Mouse (Mus musculus) liver, adult 2 months (tissue): ENCODE data around the gene Duoxa1. TPM values are rescaled to one million over a fixed set of nuclear protein-coding genes. Genes with fewer than 3 reads are reported as not detected.

ENCODE experiments used
- DNase-seq: peaks from one replicate; pipeline ENCODE4 v3.0.0-alpha.2; 2011; ENCODE audit warnings: low read depth, low spot score; ENCODE audit errors: extremely low read depth
- H3K27ac ChIP-seq: fragments of 200-500 bp; replicated peaks from 2 replicates; pipeline ENCODE4 v1.5.1; 2012; ENCODE audit warnings: low read depth, mild to moderate bottlenecking, control low read depth, inconsistent platforms, low read length; ENCODE audit not compliant: insufficient read depth
- H3K27me3 ChIP-seq: fragments of 200-500 bp; 2 replicates; pipeline ENCODE4 v1.6.1; 2012; ENCODE audit warnings: mild to moderate bottlenecking, moderate library complexity, low read length, inconsistent platforms; ENCODE audit not compliant: control insufficient read depth, insufficient read depth
- H3K36me3 ChIP-seq: fragments of 200-500 bp; 2 replicates; pipeline ENCODE4 v1.6.1; 2012; ENCODE audit warnings: low read length, inconsistent platforms; ENCODE audit not compliant: control insufficient read depth, insufficient read depth
- H3K4me1 ChIP-seq: fragments of 200-500 bp; 2 replicates; pipeline ENCODE4 v1.6.1; 2011; ENCODE audit warnings: low read length; ENCODE audit not compliant: control insufficient read depth, insufficient read depth
- H3K4me3 ChIP-seq: fragments of 200-500 bp; 2 replicates; pipeline ENCODE4 v1.5.1; 2011; ENCODE audit warnings: low read depth, mild to moderate bottlenecking, control low read depth, low read length, moderate library complexity; ENCODE audit not compliant: insufficient read depth
- H3K79me2 ChIP-seq: fragments of 200-500 bp; 2 replicates; pipeline ENCODE4 v1.6.1; 2012; ENCODE audit warnings: inconsistent platforms, mild to moderate bottlenecking, low read length, moderate library complexity; ENCODE audit not compliant: control insufficient read depth, insufficient read depth
- H3K9ac ChIP-seq: fragments of 200-500 bp; 2 replicates; pipeline ENCODE4 v1.6.1; 2012; ENCODE audit warnings: low read depth, mild to moderate bottlenecking, control low read depth, inconsistent platforms, low read length
- CTCF ChIP-seq: fragments of 200-500 bp; IDR thresholded peaks from 2 replicates; pipeline ENCODE4 v1.5.1; 2011; ENCODE audit warnings: low read depth, low read length, control low read depth
- POLR2A ChIP-seq: fragments of 200-500 bp; IDR thresholded peaks from 2 replicates; pipeline ENCODE4 v1.6.1; 2011; ENCODE audit warnings: low read length, control low read depth; ENCODE audit not compliant: insufficient read depth; ENCODE audit errors: extremely low read depth
- WGBS: fragments of 180-500 bp; shearing (Covaris S2); methylation state at CpG from one replicate; pipeline ENCODE4 v1.1.7; 2018; 5-methylcytosine and 5-hydroxymethylcytosine counted together
- polyA plus RNA-seq: library from polyadenylated mRNA; depleted of rRNA; stranded (reverse); fragments of >200 nt; gene quantifications from 2 replicates; pipeline ENCODE4 v1.2.3, GENCODE M21; 2012
- total RNA-seq: library from RNA; depleted of rRNA; stranded (reverse); fragments of >200 nt; gene quantifications from 2 replicates; pipeline ENCODE4 v1.2.3, GENCODE M21; 2014

Gene Duoxa1
- total and polyA plus RNA-seq, 2 experiments, result not detected

DNA sequence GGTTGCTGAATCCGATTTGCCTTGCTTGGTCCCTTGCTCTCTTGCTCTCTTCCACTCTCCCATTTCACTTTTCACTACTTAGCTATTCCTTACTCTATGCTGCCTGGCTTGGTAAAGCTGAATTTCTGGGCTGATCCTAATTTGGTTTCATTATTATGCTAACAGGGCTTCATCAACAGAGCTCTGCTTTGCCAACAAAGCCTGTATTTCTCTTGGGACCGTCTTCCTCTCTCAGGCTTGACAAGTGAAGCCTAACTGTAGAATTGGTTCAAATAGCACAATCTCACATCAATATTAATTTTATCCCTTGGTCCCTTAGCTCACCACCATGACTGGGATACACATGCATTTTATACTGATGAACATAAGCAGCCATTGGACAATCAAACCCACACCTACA is 2.0 kb downstream of the Duoxa1 start:
- H3K27ac ChIP-seq, result no peak overlapping the region

DNA sequence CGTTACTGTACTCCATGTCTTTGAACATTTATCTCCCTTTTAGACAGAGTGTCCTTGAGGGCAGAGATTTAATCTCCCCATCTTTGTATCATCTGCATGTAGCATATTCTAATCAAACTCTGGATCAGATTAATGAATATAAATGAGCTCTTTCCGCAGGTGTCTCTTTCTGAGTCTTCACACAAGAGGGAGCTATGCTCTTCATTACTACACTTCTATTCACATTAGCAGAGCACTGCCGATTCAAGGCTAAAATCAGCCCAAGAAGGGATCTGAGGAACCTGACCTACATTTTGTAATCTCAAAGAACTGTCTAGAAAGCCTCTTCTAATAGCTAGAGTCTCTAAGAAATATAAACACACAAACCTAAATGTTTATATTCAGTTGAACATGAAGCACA is 3.9 kb downstream of the Duoxa1 start:
- no peaks in the 10 kb centered on the region for H3K36me3 ChIP-seq
- H3K4me1 ChIP-seq, result peaks cover 5% of the 10 kb centered on the region
- no peak overlapping the region for H3K9ac ChIP-seq
- TF ChIP-seq POLR2A (no peak), CTCF (no peak)
- 47% methylated on average over 3 of the region's 3 CpGs for WGBS
- DNase-seq, result no peak
- H3K4me3 ChIP-seq, result no peak overlapping the region
- peaks cover under 1% of the 10 kb centered on the region for H3K27me3 ChIP-seq
- no peaks in the 10 kb centered on the region for H3K79me2 ChIP-seq
- no peak overlapping the region for H3K27ac ChIP-seq

More for the DNA sequence above, 2.0 kb downstream of the Duoxa1 start:
- Histone ChIP-seq H3K79me2 (no peaks in the 10 kb centered on the region), H3K36me3 (no peaks in the 10 kb centered on the region), H3K4me1 (peaks cover 5% of the 10 kb centered on the region), H3K9ac (no peak overlapping the region), H3K4me3 (no peak overlapping the region), H3K27me3 (no peaks in the 10 kb centered on the region; the same call in none of the 2 replicates)
- TF ChIP-seq CTCF (no peak), POLR2A (no peak)
- no peak for DNase-seq
- 80% methylated on average over 2 of the region's 2 CpGs for WGBS

DNA sequence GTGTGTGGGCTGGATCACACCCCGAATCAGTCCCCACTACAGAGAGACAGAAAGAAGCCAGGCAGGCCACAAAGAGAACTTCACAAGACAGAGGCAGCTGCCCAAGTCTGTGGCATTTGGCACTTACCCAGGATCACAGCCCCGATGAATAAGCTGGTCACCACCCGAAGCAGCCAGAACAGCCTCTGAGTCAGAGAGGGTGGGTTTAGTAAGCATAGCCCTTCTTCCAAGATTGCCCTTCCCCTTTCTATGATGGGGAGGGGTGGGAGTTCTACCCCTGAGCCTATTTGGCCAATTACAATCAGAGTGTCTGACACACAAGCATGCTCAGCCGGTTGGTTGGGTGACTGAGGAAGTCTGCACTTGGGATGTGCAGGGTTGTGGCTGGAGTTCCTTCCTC is 7.3 kb downstream of the Duoxa1 start:
- TF ChIP-seq CTCF (no peak), POLR2A (no peak)
- Histone ChIP-seq H3K36me3 (no peaks in the 10 kb centered on the region), H3K27ac (no peak overlapping the region), H3K4me3 (no peak overlapping the region), H3K9ac (no peak overlapping the region), H3K27me3 (peaks cover 11% of the 10 kb centered on the region; the same call in 1 of the 2 replicates), H3K79me2 (no peaks in the 10 kb centered on the region), H3K4me1 (peaks cover 5% of the 10 kb centered on the region)
- WGBS, result 47% methylated on average over 4 of the region's 4 CpGs
- DNase-seq, result no peak

DNA sequence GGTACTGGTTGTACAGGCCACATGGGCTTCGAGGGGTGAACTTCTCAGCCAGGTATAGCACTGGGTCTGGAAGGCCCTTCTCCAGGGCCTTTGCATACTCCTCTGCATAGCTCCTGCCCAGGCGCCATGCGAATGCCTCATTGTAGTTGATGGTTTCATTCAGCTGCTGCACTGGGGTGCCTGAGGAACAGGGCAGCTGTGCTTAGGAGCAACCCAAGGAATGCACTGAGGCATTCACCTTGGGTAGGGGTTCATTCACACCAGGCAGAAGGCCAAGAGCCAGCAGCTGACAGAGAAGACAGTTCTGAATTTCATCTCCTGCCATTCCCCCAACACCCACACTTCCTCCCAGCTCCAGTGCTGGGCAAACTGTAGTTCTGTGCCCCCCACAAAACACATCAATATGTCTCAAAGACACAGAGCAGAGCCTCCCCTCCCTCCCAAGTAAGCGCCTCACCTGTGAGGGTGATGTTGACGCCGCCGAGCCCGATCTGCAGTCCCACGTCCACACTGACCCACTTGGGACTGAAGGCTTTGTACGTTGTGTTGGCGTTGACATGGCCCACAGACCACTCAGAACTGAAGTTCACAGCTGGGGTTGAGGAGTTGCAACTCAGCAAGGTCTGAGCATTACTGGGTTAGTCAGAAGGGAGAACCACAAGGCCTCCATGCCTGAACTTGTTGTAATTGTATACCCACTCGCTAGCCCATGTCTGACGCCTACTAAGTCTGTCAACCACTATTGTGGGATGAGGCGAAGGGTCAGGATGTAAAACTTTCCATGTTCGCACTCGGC is 8.2 kb downstream of the Duoxa1 start:
- Histone ChIP-seq H3K4me1 (peaks cover 8% of the 10 kb centered on the region), H3K9ac (no peak overlapping the region), H3K36me3 (no peaks in the 10 kb centered on the region), H3K27me3 (peaks cover 16% of the 10 kb centered on the region), H3K27ac (no peak overlapping the region), H3K79me2 (no peaks in the 10 kb centered on the region), H3K4me3 (no peak overlapping the region)
- DNase-seq, result no peak
- TF ChIP-seq CTCF, result no peak
- TF ChIP-seq POLR2A, result no peak
- WGBS, result 89% methylated on average over 16 of the region's 16 CpGs

DNA sequence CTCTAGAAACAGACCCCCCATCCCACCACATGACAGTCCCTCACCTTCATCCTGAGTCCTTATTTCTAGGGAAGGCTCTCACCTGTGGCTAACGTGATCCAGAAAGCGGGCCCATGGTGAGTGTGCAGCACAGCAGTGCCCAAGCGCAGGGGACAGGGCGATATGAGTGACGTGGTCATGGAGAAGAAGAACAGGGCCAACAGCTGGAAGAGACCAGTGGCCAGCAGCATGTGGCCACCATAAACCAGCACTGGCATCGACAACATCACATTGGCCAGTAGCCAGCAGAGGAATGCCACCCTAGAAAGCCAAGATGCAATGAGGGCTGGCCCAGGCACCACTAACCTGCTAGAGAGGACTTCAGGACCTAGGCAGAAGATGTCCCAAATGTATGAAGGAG is 9.0 kb downstream of the Duoxa1 start:
- Histone ChIP-seq H3K27ac (no peak overlapping the region), H3K9ac (no peak overlapping the region), H3K4me1 (peaks cover 8% of the 10 kb centered on the region), H3K79me2 (no peaks in the 10 kb centered on the region), H3K4me3 (no peak overlapping the region), H3K27me3 (peaks cover 22% of the 10 kb centered on the region), H3K36me3 (no peaks in the 10 kb centered on the region)
- DNase-seq, result no peak
- WGBS, result 93% methylated on average over 6 of the region's 6 CpGs
- TF ChIP-seq POLR2A (no peak), CTCF (no peak)
